Mouse (Mus musculus) heart, postnatal 4 days (tissue): ENCODE measurements around the gene Spata25. TPM values are rescaled to one million over a fixed set of nuclear protein-coding genes. Genes with fewer than 3 reads are reported as not detected.
"Not testable (repeated sequence)": the region's sequence is repeated elsewhere in the genome, so short reads cannot be mapped to it uniquely, and the experiment has no call there.

ENCODE experiments used
- DNase-seq: peaks from one replicate; pipeline ENCODE4 v3.0.0; 2021
- total RNA-seq, 2 experiments: library from RNA; stranded (reverse); gene quantifications; 2 replicates each; pipeline ENCODE4 v1.2.3; 2021

Spata25 gene
- 1 to 10 TPM in 1 of 2 experiments, under 1 TPM in 1; 0.92 to 1.9 TPM for total RNA-seq

DNA sequence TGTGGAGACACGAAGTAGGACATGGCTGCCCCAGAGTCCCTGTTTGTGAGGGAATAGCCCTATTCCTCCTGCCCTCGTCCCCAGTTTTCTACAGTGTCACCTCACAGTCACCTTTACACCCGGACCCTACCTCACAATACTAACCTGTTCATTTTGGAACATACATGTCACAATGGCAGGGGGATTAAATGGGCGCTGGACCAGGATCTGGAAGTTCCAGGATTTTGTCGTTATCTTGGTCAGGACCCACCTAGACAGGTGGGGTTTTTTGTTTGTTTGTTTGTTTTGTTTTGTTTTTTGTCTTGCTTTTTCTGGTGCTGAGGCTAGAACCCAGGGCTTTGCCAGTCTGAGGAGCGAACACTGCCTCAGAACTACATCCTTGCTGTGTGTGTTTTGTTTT is at the start of gene Spata25:
TSS of gene Spata25 (minus strand) at position 101 of the 400 bp plus-strand sequence.
- no peak for DNase-seq

DNA sequence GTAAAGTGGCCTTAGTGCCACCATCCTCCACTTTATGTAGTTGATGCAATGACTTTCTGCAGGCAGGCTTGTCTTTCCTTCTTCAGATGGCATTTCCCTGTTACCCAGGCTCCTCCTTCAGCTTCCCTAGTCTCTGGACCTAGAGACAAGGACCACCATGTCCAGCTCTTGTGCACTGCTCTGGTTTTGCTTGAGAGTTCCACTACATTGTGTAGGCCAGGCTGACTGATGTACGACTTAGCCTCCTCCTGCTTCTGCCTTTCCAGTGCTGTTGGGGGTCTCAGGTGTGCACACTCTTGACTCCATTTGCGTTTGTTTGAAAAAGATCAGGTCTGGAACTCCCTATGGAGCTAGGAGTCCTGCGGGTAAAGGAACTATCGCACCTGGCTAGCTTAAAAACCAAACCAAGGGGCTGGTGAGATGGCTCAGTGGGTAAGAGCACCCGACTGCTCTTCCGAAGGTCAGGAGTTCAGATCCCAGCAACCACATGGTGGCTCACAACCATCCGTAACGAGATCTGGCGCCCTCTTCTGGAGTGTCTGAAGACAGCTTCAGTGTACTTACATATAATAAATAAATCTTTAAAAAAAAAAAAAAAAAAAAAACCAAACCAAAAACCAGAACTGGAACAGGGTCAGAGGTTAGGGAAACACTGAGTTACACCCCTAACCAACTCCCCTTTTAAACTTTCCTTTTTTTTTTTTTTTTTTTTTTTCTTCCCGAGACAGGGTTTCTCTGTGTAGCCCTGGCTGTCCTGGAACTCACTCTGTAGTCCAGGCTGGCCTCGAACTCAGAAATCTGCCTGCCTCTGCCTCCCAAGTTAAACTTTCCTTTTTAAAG is 49.3 kb upstream of the Spata25 start:
- not testable (repeated sequence) for DNase-seq

DNA sequence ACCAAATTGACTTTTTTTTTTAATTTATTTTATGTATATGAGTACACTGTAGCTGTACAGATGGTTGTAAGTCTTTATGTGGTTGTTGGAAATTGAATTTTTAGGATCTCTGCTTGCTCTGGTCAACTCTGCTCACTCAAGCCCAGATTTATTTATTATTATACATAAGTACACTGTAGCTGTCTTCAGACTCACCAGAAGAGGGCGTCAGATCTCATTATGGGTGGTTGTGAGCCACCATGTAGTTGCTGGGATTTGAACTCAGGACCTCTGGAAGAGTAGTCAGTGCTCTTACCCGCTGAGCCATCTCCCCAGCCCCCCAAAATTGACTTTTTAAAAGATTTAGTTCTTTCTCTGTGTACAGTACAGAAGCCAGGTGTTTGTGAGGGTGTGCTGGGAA is 47.3 kb upstream of the Spata25 start:
- DNase-seq: not testable (repeated sequence)

DNA sequence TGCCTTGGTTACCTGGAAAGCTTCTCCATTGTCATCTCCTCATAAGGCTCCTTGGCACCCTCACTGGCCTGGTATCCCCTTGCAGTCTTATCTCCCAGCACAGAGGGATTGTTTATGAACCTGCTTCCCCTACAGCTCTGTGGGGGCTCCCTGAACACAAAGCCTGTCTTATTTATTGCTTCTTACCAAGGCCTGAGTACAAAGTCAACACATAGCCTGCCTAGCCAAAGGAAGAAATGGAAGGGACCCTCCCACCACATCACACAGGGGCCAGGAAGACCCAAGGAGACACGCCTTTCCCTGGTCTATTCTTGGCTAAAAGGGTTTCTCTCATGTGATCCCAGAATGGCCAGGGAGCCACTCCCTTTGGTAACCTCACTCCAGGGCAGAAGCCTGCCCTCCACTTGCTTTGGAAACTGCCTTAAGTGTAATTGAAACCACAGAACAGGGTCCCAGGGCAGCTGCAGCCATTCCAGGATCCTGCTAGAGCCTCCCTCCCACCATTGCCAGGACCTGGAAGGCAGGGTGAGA is 46.0 kb upstream of the Spata25 start:
- DNase-seq: peak; percentile 55

DNA sequence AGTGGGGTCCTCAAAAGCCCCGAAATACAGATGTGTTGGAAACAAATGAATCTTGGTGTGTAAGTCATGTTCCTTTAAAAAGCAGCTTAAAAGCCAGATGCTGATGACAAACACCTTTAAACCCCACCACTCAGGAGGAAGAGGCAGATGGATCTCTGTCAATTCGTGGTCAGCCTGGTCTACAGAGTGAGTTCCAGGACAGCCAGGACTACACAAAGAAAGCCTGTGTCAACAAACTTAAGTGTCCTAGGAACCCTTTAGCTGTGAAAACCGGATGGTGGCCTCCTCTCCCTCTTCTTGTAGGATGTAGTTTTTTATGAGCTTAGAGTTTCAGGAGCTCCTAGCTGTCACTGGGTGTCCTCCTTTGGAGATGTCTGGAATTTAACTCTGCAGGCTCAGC is 45.3 kb upstream of the Spata25 start:
- DNase-seq: no peak

DNA sequence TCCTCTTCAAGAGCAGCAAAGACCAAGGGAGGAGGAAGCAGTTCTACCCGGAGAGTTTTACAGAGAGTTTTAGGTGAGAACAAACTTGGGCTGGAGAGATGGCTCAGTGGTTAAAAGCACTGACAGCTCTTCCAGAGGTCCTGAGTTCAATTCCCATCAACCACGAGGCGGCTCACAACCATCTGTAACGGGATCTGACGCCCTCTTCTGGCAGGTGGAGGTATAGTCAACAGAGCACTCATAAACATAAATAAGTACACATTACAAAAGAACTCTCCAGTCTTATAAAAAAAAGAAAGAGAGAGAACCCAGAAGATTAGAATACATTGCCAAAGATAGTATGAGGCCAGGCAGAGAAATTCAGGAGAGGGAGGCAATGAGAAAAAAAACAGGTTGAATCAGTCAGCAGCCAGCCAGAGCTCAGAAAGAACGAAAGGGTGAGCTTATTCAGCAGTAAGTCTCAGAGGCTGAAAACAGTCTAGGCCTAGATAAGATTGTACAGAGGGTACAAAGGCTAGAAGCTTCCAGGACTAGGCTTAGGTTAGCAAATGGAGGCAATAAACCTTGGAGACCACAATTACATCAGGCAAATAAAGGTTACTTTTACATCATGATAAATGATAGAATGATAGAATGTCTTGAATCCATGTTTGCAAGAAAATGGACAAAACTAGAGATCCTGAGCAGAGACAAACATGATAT is 43.4 kb upstream of the Spata25 start:
- DNase-seq: no peak

DNA sequence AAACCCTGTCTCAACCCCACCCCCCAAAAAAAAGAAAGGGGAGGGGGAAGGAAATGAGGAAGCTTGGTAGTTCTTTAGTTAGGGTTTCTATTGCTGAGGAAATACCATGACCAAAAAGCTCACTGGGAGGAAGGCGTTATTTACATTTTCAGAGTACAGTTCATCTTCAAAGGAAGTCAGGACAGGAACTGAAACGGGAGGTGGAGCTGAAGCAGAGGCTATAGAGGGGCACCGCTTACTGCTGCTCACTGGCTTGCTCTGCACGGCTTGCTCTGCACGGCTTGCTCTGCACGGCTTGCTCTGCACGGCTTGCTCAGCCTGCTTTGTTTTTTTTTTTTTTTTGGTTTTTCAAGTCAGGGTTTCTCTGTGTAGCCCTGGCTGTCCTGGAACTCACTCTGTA is 40.2 kb upstream of the Spata25 start:
- no peak for DNase-seq

DNA sequence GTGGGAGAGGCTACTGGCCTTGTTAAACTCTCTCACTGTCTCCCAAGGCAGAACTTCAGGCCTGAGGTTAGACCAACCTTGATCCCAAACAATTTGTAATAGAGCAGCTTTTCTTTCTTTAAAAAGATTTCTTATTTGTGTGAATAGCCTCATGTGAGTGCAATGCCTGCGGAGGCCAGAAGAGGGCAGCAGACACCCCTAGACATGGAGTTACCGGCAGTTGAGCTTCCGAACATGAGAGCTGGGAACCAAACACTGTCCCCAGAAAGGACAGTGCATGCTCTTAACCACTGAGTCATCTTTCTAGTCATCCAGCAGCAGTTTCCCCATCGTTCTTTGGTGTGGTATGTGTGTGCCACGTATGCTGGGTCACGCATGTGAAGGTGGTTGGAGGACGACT is 39.2 kb upstream of the Spata25 start:
- DNase-seq: no peak

DNA sequence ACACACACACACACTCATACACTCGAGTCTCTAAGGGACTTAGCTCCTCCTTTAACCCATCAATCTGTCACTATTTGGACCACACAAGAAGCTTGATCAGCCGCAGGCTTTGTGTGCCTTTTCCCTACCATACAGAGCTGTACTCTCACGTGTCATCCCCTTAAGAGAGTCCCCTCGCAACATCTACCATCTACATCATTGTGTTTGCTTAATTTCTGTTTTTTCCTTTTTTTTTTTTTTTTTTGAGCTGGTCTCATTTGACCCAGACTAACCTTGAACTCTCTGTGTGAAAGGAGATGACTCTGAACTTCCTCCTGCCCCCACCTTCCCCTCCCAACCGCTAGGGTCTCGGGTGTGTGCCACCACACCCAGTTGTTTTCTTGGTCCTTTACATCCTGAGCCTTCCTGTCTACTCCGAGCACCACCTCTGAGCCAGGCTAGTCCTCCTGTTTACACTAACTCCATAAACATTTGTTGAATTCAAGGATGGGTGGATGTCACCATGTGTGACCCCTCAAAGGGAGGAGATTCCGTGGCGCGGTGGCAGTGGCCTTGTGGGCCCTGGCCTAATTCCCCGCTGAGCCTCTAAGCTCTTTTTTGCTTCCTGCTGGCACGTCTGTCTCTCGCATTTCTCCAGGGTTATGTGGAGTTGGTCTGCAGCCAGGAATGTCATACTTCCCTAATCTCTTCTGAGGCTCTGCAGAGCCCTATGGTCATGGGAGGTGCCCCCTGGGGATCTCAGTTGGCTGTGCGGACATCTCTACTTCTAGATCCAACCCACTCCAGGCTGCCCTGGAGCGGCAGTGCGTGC is 38.6 kb upstream of the Spata25 start:
- DNase-seq: peak; percentile 91

DNA sequence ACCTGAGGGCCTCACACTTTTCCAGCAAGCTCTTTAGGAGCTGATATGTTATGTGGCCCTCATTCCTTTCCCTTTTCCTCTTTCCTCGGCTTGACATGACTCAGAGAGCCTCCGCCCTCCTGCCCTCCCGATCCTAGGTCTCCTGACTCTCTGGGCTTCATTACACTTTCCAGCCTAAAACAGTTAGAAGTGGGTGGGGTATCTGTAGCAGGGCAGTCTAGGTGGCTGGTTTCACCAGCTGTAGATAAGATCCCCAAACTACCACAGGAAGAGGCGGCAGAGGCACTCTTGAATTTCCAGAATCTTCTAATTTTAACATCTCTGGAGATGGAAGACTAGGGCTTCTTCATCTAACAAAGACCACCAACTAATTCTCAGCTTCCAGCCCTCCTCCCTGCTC is 36.3 kb upstream of the Spata25 start:
- no peak for DNase-seq

DNA sequence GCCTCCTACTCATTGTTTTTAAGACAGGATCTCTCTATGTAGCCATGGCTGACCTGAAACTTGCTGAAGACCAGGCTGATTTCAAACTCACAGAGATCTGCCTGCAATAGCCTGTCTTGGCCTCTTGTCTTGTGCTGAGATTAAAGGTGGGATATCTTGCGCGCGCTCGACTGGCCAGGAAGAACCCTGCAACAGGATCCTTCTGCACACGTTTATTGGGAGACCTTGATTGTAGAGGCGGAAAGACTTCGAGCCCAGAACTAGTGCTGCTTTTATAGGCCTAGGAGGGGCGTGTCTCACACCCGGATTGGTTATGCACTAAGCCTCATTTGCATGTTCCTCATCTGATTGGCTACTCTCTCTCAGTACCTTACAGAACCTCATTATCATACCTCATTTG is 35.1 kb upstream of the Spata25 start:
- not testable (repeated sequence) for DNase-seq

DNA sequence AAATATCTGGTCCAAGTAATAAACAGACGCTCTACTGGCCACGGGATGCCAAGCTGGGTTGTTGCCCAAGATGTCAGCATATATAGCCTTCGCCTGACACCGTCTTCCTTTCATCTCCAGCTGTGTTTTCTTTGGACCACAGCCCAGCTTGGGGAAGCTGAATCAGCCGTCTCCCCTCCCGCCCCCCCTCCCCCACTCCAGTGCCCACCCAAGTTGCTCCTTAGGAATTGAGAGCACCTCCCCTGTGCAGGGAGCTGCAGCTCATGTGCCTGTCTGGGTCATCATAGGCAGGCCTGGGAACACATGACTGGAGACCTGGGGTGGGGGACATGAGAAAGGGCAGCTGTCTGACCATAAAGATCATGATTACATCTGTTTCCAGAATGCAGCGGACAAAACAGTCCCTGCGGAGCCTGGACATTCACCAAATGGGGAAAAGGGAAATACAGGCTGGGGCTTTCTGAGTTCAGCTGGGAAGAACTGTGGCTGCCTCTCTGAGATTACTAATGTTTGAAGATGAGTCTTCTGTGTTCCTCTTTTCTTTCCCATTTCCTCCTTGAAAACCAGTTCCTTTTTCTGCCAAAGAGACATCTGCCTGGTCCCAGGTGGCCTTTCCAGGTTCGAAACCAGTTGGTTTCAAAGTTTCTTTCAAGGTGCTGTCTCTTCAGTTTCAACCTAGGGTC is 34.0 kb upstream of the Spata25 start:
- DNase-seq: peak; percentile 82

DNA sequence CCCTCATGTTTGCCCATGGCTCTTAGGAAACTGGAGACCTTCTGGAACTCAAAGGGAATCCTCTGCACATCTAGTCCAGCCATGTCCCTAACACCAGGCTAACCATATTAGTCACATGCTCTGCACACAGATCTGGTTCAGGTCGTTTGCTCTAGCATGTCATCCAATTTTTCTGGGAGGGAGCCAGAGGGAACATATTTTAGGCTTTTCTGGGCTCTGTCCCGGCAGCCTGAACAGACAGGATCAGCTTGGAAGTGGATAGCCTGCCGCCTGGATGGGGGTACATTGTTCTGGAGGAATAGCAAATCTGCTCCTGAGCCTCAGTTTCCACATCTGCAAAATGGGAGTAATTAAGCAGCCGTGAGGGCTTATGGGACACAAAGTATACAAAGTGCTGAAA is 32.8 kb upstream of the Spata25 start:
- DNase-seq: no peak

DNA sequence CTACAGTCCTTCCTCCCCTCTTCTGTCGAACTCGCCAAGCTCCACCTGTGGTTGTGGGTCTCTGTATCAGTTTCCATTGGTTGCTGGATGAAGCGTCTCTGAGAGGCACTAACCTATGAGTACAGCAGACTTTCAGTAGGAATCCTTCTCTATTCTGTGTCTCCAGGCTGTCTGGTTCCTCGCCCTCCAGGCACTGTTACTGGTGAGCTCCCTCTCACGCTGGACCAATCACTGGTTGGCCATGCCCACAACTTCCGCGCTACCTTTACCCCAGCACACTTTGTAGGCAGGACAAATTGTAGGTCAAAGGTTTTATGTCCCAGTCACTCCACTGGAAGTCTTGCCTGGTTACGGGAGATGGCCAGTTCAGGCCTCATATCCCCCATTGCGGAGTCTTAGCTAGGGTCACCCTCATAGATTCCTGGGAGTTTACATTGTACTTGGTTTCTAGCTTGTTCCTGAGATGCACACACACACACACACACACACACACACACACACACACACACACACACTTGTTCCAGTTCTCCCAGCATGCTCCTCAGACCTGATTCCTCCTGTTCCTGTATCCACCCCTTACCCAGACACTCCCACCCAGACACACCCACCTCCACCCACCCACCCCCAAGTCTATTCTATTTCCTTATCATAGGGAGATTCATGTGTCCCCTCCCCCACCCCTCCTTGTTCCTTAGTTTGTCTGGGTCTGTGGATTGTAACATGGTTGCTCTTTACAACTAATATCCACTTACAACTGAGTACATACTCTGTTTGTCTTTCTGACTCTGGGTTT is 31.5 kb upstream of the Spata25 start:
- no peak for DNase-seq

DNA sequence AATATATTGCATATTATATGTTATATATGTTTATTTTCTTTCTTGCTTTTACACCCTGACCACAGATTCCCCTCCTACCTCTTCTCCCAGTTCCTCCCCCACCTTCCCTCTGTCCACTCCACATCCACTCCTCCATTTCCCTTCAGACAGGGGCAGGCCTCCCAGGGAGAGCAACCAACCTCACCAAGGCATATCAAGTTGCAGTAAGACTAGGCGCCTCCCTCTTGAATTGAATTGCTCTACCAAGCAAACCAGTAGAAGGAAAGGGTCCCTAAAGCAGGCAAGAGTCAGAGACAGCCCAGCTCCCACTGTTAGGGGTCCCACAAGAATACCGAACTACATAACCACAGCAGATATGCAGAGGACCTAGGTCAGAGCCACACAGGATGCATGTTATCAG is 30.8 kb upstream of the Spata25 start:
- DNase-seq: no peak

DNA sequence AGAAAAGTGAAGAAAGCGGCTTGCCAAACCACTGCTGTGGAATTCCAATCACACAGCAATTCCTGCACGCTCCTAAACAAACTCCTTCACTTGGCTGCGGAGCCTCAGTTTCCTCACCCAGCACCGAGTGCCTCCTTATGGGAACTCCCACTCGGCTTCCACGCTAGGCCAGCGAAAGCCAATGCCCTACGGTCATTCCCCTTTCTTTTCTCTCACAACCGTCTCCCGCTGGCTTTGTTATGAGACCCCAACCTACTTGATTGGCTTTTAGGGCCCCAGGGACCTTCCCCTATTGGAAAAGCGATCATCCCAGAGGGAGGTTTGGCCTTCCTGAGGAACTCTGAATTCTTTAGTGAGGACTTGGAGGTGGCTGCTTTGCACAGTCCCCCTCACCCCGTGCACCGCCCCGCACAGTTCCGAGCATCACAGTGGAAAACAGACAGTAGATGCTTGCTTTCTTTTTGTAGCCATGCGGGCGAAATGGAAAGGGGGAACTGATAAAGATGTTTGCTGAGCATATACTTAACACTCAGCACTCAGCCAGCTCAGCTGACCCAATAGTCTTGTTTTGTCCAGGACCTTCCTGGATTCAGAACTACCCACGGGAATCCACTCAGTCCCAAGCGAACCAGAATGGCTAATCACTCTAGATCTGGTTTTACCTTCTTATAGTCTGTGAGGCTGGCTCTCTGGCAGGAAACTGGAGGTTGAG is 29.7 kb upstream of the Spata25 start:
- DNase-seq: no peak

DNA sequence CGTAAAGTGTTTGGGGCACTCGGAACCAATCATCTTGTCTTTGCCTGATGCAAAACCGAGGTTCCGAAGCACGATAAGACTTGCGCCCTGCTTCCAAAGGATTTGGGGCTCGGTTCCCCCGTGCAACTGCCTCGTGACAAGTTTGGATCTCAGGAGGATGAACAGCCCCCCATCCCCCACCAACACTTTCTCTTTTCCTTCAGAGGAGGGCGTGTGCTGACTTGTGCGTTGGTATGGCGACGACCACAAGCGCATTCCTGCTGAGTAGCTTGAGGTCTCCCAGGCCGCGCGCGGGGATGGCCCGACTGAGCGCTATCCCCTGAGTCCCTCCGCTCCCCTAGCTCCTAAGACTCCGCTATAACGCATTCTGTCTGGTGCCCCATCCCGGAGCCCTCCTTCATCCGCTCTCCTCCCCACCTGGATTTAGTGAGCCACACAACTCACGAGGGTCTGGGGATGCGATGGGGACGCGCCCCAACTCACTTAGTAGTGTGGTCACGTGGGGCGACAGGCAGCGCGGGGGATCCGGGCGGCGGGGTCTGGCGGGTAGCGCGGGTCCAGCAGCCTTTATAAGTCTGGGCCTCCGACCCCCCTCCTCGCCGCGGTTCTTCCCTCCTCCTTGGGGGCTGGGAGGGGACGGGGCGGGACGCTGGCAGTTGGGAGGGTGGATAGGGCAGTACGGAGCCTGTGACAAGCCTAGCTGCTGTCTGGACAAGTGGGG is 28.9 kb upstream of the Spata25 start, which contains the start of gene Pltp:
TSS of gene Pltp (minus strand) at position 611 of the 721 bp plus-strand sequence.
- peak; percentile 53 for DNase-seq

DNA sequence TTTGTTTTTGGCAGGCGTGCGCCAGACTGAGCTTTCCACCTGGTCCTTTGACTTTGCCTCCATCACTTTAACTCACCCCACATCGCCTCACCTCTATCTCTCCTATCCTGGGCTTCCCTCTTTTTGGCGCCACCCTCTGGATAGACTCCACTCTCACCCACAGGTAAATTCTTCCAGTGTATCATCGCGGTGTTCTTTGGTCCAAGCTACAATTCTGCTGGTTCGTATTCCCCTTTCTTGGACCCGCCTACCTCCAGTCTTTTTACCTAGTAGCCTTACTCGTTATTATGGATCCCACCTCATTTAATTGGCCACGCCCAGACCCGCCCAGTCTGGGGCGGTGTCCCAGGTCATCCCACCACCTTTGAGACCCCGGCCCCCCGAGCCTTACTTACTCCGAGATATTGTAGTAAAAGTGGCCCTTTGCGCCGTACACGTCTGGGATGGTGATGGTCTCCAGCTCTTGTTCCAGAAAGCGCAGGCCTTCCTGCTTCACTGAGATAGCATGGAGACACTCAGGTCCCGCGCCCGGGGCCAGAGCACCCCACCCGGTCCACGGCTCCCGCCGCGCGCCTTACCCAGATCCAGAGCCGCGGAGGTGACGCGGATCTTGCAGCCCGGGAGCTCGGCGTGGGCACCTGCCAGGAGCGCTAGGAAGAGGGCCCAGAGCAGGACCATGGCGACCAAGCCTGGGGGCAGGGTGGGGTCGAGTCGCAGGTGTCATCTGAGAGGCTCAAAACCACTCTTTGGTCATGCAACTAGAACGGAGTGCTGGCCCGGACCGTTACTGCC is 28.2 kb upstream of the Spata25 start:
- no peak for DNase-seq

DNA sequence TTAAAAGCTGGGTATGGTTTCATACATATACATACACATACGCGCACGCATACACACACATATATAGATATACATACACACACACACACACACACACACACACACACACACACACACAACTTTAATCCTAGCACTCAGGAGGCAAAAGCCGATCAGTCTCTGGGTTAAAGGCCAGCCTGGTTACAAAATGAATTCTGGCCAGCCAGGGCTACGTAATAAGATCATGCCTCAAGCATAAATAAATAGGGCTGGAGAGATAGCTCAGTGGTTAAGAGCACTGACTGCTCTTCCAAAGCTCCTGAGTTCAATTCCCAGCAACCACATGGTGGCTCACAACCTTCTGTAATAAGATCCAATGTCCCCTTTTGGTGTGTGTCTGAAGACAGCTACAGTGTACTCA is 27.2 kb upstream of the Spata25 start:
- not testable (repeated sequence) for DNase-seq
